12 mouse cellular contexts compared by ENCODE assay signal in the genomic region with DNA sequence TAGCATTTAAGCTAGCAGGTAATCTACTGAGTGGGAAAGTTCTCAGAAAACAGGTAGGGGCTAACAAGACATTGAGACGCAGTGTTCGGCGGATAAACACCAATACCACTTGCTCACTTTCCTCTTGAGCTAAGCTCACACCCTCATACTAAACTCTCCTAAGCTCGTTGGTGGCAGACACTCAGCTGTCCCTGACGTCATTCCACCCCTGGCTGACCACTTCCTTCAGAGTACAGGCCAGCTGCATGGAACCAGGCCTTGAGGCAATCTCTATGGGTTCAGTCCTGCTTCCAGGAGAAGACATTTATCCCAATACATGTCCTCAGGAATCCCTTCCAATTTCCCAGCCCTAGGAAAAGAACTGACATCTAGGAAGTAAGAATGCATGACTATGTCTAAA.
"Had no signal": no experiment of that assay in that cellular context is flagged by ENCODE, and none has a peak within 500 bp of the region (broad histone marks: within the 10 kb centered on the region; RNA-seq: fewer than 3 reads in every experiment).

No protein-coding gene starts in this region.

- DNase-seq: kidney, adult 18-20 months; kidney, adult 9 months; kidney, postnatal 36 days; liver; lung, adult 18-20 months; lung, postnatal 14 days; lung, postnatal 4 days; midbrain, embryonic 14.5 days; thymus, adult 18-20 months; thymus, postnatal 36 days had no signal

- ATAC-seq: intestine, embryonic 16.5 days; liver, embryonic 12.5 days had no signal
